Mouse (Mus musculus) bone marrow, adult 2 months (tissue): ENCODE results near the gene Cers3.

ENCODE experiments used
- CTCF ChIP-seq: fragments of 200-500 bp; IDR thresholded peaks from 2 replicates; pipeline ENCODE4 v1.5.1; 2011; ENCODE audit warnings: low read length, control low read depth; ENCODE audit not compliant: control insufficient read depth, insufficient read depth
- POLR2A ChIP-seq: fragments of 200-500 bp; IDR thresholded peaks from 2 replicates; pipeline ENCODE4 v1.6.1; 2011; ENCODE audit warnings: low read depth, mild to moderate bottlenecking, control low read depth, low read length, borderline replicate concordance; ENCODE audit not compliant: control insufficient read depth

DNA sequence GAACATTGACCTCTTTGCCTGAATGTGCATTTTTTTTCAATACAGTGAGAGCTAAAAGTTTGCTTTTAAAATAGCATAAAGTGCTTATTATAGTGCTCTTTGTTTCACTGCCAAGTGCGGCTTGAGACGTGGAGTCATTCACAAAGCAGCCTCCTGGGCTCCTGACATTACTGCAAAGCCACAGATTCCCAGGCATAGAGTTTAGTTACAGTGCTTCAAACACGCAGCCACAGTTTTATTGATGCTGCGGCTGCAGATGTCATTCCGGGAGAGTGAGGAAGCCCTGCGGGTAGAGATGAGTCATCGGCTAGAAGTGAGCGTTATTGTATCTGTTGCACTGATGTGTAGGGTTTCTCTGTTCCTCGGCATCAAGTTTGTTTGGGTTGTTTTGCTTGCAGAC lies 69.4 kb downstream of the Cers3 start:
- TF ChIP-seq CTCF, result no peak
- TF ChIP-seq POLR2A, result no peak
